Mouse (Mus musculus): ENCODE results near the gene Grm7. TPM values are rescaled to one million over a fixed set of nuclear protein-coding genes. Genes with fewer than 3 reads are reported as not detected.
A peak's percentile ranks its signal among the peaks of the same experiment; 100 is the strongest.

The Grm7 gene
- polyA plus RNA-seq, 1 experiment from 2014 or later: 3.2 TPM

GRCm38 (mm10) chr6:111221083-111221729 lies 575.8 kb downstream of the Grm7 start:
- H3K9ac ChIP-seq (ENCODE audit: low read depth, low read length): no peak overlapping the region
- no peaks in the 10 kb centered on the region for H3K27me3 ChIP-seq (replicated peaks; ENCODE audit: control insufficient read depth, insufficient read depth, low read length)
- ATAC-seq (ENCODE audit: low read depth) (no peak), DNase-seq (ENCODE audit: low spot score) (peak; percentile 47)
- H3K9me3 ChIP-seq (ENCODE audit: control insufficient read depth, low read length): no peaks in the 10 kb centered on the region
- no peak overlapping the region for H3K27ac ChIP-seq (replicated peaks; ENCODE audit: low read depth, low read length)
- H3K36me3 ChIP-seq (ENCODE audit: control insufficient read depth, insufficient read depth, low read length): no peaks in the 10 kb centered on the region
- no peaks in the 10 kb centered on the region for H3K4me1 ChIP-seq (ENCODE audit: control insufficient read depth, insufficient read depth, low read length)
- no peak overlapping the region for H3K4me2 ChIP-seq (ENCODE audit: low read depth, low read length)
- no peak overlapping the region for H3K4me3 ChIP-seq (ENCODE audit: low read depth, low read length)
- WGBS: 66% methylated on average over 6 of the region's 6 CpGs

DNA sequence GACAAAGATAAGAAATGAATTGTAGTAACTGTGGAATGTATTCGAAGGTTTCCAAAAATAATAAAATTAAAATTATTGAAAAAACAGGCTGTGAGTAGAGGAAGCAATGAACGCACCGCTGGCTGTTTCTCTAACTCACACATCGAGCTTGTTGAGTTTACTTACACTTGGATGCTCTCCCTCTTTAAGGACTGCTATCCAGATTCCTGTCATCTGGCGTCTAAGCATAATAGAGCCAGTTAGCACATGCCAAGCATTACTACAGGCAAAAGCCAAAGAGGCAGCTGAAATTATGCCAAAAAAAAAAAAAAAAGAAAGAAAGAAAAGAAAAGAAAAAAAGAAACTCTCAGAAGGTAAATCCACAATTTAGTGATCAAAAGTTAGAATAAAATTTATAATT lies 609.8 kb downstream of the Grm7 start:
- DNase-seq (ENCODE audit: low spot score) (peak; percentile 48), ATAC-seq (ENCODE audit: low read depth) (no peak)
- H3K27ac ChIP-seq (replicated peaks; ENCODE audit: low read depth, low read length): no peak overlapping the region
- no peak overlapping the region for H3K9ac ChIP-seq (ENCODE audit: low read depth, low read length)
- 67% methylated on average over 5 of the region's 5 CpGs for WGBS
- H3K36me3 ChIP-seq (ENCODE audit: control insufficient read depth, insufficient read depth, low read length): no peaks in the 10 kb centered on the region
- H3K27me3 ChIP-seq (replicated peaks; ENCODE audit: control insufficient read depth, insufficient read depth, low read length): no peaks in the 10 kb centered on the region
- H3K4me2 ChIP-seq (ENCODE audit: low read depth, low read length): no peak overlapping the region
- H3K9me3 ChIP-seq (ENCODE audit: control insufficient read depth, low read length): no peaks in the 10 kb centered on the region
- no peak overlapping the region for H3K4me3 ChIP-seq (ENCODE audit: low read depth, low read length)
- H3K4me1 ChIP-seq (ENCODE audit: control insufficient read depth, insufficient read depth, low read length): no peaks in the 10 kb centered on the region

- ATAC-seq (ENCODE audit: low read depth) (no peak), DNase-seq (ENCODE audit: low spot score) (peak; percentile 57)
- Histone ChIP-seq H3K27me3 (replicated peaks; ENCODE audit: control insufficient read depth, insufficient read depth, low read length) (no peaks in the 10 kb centered on the region), H3K27ac (replicated peaks; ENCODE audit: low read depth, low read length) (no peak overlapping the region), H3K4me1 (ENCODE audit: control insufficient read depth, insufficient read depth, low read length) (no peaks in the 10 kb centered on the region), H3K9ac (ENCODE audit: low read depth, low read length) (no peak overlapping the region), H3K4me2 (ENCODE audit: low read depth, low read length) (no peak overlapping the region), H3K36me3 (ENCODE audit: control insufficient read depth, insufficient read depth, low read length) (no peaks in the 10 kb centered on the region), H3K4me3 (ENCODE audit: low read depth, low read length) (no peak overlapping the region), H3K9me3 (ENCODE audit: control insufficient read depth, low read length) (no peaks in the 10 kb centered on the region)
- 52% methylated on average over 3 of the region's 3 CpGs for WGBS
Measured at GRCm38 (mm10) chr6:111256939-111257338, 611.6 kb downstream of the Grm7 start.

DNA sequence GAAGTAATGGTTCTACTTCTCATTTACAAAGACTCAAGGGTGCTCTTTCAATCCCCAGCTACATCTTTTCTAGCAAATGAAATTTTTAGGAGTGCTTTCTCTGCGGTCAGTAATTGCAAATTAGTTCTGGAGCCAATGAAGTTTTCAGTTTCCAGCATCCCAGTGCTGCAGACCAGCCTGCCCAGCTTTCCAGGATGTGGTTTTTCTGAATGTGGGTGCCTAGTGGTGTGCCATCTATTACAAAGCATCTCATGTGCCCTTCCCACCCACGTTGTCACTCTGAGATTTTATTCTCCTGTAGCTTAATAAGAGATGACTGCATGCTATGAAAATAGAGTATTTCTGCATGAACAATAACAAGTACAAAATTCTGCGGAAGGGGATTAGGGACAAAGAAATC lies 612.9 kb downstream of the Grm7 start:
- DNase-seq (ENCODE audit: low spot score): peak; percentile 57

GRCm38 (mm10) chr6:111261181-111261580 lies 615.8 kb downstream of the Grm7 start:
- H3K4me2 ChIP-seq (ENCODE audit: low read depth, low read length): no peak overlapping the region
- no peak overlapping the region for H3K9ac ChIP-seq (ENCODE audit: low read depth, low read length)
- H3K27me3 ChIP-seq (replicated peaks; ENCODE audit: control insufficient read depth, insufficient read depth, low read length): no peaks in the 10 kb centered on the region
- ATAC-seq (ENCODE audit: low read depth) (no peak), DNase-seq (ENCODE audit: low spot score) (no peak)
- H3K4me1 ChIP-seq (ENCODE audit: control insufficient read depth, insufficient read depth, low read length): no peaks in the 10 kb centered on the region
- no peaks in the 10 kb centered on the region for H3K9me3 ChIP-seq (ENCODE audit: control insufficient read depth, low read length)
- 75% methylated on average over 1 of the region's 1 CpGs for WGBS
- H3K36me3 ChIP-seq (ENCODE audit: control insufficient read depth, insufficient read depth, low read length): no peaks in the 10 kb centered on the region
- H3K27ac ChIP-seq (replicated peaks; ENCODE audit: low read depth, low read length): no peak overlapping the region
- no peak overlapping the region for H3K4me3 ChIP-seq (ENCODE audit: low read depth, low read length)

More for the DNA sequence above, 612.9 kb downstream of the Grm7 start:
- no peaks in the 10 kb centered on the region for H3K4me1 ChIP-seq (ENCODE audit: control insufficient read depth, insufficient read depth, low read length)
- WGBS: 62% methylated on average over 3 of the region's 3 CpGs
- no peaks in the 10 kb centered on the region for H3K27me3 ChIP-seq (replicated peaks; ENCODE audit: control insufficient read depth, insufficient read depth, low read length)
- H3K27ac ChIP-seq (replicated peaks; ENCODE audit: low read depth, low read length): no peak overlapping the region
- no peak overlapping the region for H3K4me3 ChIP-seq (ENCODE audit: low read depth, low read length)
- no peak overlapping the region for H3K4me2 ChIP-seq (ENCODE audit: low read depth, low read length)
- H3K36me3 ChIP-seq (ENCODE audit: control insufficient read depth, insufficient read depth, low read length): no peaks in the 10 kb centered on the region
- no peaks in the 10 kb centered on the region for H3K9me3 ChIP-seq (ENCODE audit: control insufficient read depth, low read length)
- ATAC-seq (ENCODE audit: low read depth): no peak
- no peak overlapping the region for H3K9ac ChIP-seq (ENCODE audit: low read depth, low read length)

GRCm38 (mm10) chr6:111276657-111277056 lies 631.3 kb downstream of the Grm7 start:
- ATAC-seq (ENCODE audit: low read depth): no peak
- no peak overlapping the region for H3K4me2 ChIP-seq (ENCODE audit: low read depth, low read length)
- no peak overlapping the region for H3K4me3 ChIP-seq (ENCODE audit: low read depth, low read length)
- H3K36me3 ChIP-seq (ENCODE audit: control insufficient read depth, insufficient read depth, low read length): no peaks in the 10 kb centered on the region
- no peaks in the 10 kb centered on the region for H3K9me3 ChIP-seq (ENCODE audit: control insufficient read depth, low read length)
- WGBS: 55% methylated on average over 4 of the region's 4 CpGs
- H3K27ac ChIP-seq (replicated peaks; ENCODE audit: low read depth, low read length): no peak overlapping the region
- DNase-seq (ENCODE audit: low spot score): no peak
- no peaks in the 10 kb centered on the region for H3K4me1 ChIP-seq (ENCODE audit: control insufficient read depth, insufficient read depth, low read length)
- H3K27me3 ChIP-seq (replicated peaks; ENCODE audit: control insufficient read depth, insufficient read depth, low read length): no peaks in the 10 kb centered on the region
- no peak overlapping the region for H3K9ac ChIP-seq (ENCODE audit: low read depth, low read length)

GRCm38 (mm10) chr6:111278516-111278915 lies 633.1 kb downstream of the Grm7 start:
- DNase-seq (ENCODE audit: low spot score) (peak; percentile 39), ATAC-seq (ENCODE audit: low read depth) (no peak)
- no peaks in the 10 kb centered on the region for H3K9me3 ChIP-seq (ENCODE audit: control insufficient read depth, low read length)

DNA sequence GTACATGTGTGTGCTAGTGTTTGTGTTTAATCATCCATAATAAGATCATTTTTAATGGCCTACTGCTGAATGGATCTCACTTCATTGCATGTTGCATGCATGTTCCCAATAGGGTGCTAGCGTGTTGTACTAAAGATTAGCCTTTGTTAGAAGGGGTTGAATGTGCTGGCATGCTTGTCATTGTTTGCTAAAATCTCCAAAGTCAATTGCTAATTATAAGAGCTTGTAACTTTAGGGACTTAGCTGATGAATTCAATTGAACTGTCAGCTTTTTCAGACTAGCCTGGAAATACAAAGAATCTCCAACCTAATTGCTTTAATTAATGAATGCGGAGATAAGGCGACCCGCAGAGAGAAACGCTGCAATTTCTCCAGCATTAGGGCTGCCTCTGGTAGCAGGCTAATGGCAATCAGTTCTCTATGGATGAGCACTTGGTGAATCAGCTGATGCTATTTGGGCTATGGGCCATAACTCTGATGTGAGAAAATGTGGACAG lies 648.2 kb downstream of the Grm7 start:
- DNase-seq (ENCODE audit: low spot score) (peak; percentile 31), ATAC-seq (ENCODE audit: low read depth) (peak; percentile 57; the same call in 1 of the 2 replicates)
- Histone ChIP-seq H3K4me2 (ENCODE audit: low read depth, low read length) (no peak overlapping the region), H3K4me3 (ENCODE audit: low read depth, low read length) (no peak overlapping the region), H3K27me3 (replicated peaks; ENCODE audit: control insufficient read depth, insufficient read depth, low read length) (no peaks in the 10 kb centered on the region), H3K9me3 (ENCODE audit: control insufficient read depth, low read length) (no peaks in the 10 kb centered on the region), H3K9ac (ENCODE audit: low read depth, low read length) (no peak overlapping the region), H3K4me1 (ENCODE audit: control insufficient read depth, insufficient read depth, low read length) (no peaks in the 10 kb centered on the region), H3K27ac (replicated peaks; ENCODE audit: low read depth, low read length) (no peak overlapping the region), H3K36me3 (ENCODE audit: control insufficient read depth, insufficient read depth, low read length) (no peaks in the 10 kb centered on the region)
- 72% methylated on average over 5 of the region's 5 CpGs for WGBS

More at GRCm38 (mm10) chr6:111278516-111278915, 633.1 kb downstream of the Grm7 start:
- Histone ChIP-seq H3K36me3 (ENCODE audit: control insufficient read depth, insufficient read depth, low read length) (no peaks in the 10 kb centered on the region), H3K4me1 (ENCODE audit: control insufficient read depth, insufficient read depth, low read length) (no peaks in the 10 kb centered on the region), H3K4me3 (ENCODE audit: low read depth, low read length) (no peak overlapping the region), H3K4me2 (ENCODE audit: low read depth, low read length) (no peak overlapping the region), H3K9ac (ENCODE audit: low read depth, low read length) (no peak overlapping the region), H3K27me3 (replicated peaks; ENCODE audit: control insufficient read depth, insufficient read depth, low read length) (no peaks in the 10 kb centered on the region), H3K27ac (replicated peaks; ENCODE audit: low read depth, low read length) (no peak overlapping the region)

GRCm38 (mm10) chr6:111303912-111304555 lies 658.7 kb downstream of the Grm7 start:
- H3K9ac ChIP-seq (ENCODE audit: low read depth, low read length): no peak overlapping the region
- 54% methylated on average over 3 of the region's 3 CpGs for WGBS
- ATAC-seq (ENCODE audit: low read depth) (no peak), DNase-seq (ENCODE audit: low spot score) (no peak)
- H3K36me3 ChIP-seq (ENCODE audit: control insufficient read depth, insufficient read depth, low read length): no peaks in the 10 kb centered on the region
- no peaks in the 10 kb centered on the region for H3K4me1 ChIP-seq (ENCODE audit: control insufficient read depth, insufficient read depth, low read length)
- H3K27me3 ChIP-seq (replicated peaks; ENCODE audit: control insufficient read depth, insufficient read depth, low read length): no peaks in the 10 kb centered on the region
- no peak overlapping the region for H3K4me2 ChIP-seq (ENCODE audit: low read depth, low read length)
- no peak overlapping the region for H3K4me3 ChIP-seq (ENCODE audit: low read depth, low read length)
- no peaks in the 10 kb centered on the region for H3K9me3 ChIP-seq (ENCODE audit: control insufficient read depth, low read length)
- no peak overlapping the region for H3K27ac ChIP-seq (replicated peaks; ENCODE audit: low read depth, low read length)
